Mouse (Mus musculus): Measurements from ENCODE around the gene Zfp335. TPM values are rescaled to one million over a fixed set of nuclear protein-coding genes. Genes with fewer than 3 reads are reported as not detected.

The Zfp335 gene
- 7.5 and 7.6 TPM in 2 replicates for polyA plus RNA-seq (2015; fragmentation: Nextera tagmentation; extraction: Ambion mirVana)

GRCm38 (mm10) chr2:164911086-164912048 lies at the start of gene Zfp335:
Gene Zfp335 (minus strand): TSS chr2:164911757.
- H3K27me3 ChIP-seq (ENCODE audit: insufficient read depth, low read length): no peaks in the 10 kb centered on the region
- DNase-seq (ENCODE audit: low spot score): peak; percentile 97
- peak within 1 kb of the TSS; percentile 82 for H3K4me2 ChIP-seq (ENCODE audit: low read length)
- H3K27ac ChIP-seq: peak within 1 kb of the TSS; percentile 94
- H3K9ac ChIP-seq (ENCODE audit: low read depth, low read length): peak within 1 kb of the TSS; percentile 77
- peaks cover 16% of the 10 kb centered on the region; the same call in 1 of the 2 replicates for H3K4me1 ChIP-seq (replicated peaks; ENCODE audit: insufficient read depth, low read length)
- WGBS: under 1% methylated on average over 76 of the region's 91 CpGs
- 0 out of 2 replicates have a peak, but pooled peaks cover under 1% of the 10 kb centered on the region for H3K9me3 ChIP-seq (replicated peaks; ENCODE audit: low read length)
- peak; percentile 86 for ATAC-seq (replicated peaks; ENCODE audit: low FRiP score, low read depth)
- peaks cover 26% of the 10 kb centered on the region for H3K36me3 ChIP-seq (ENCODE audit: insufficient read depth, low read length)
- peak within 1 kb of the TSS; percentile 77 for H3K4me3 ChIP-seq (replicated peaks; ENCODE audit: low read depth, low read length)
- TF ChIP-seq CTCF (IDR thresholded peaks at IDR 0.05; ENCODE audit: low read depth): peak; percentile 59

GRCm38 (mm10) chr2:164960716-164961441 lies 49.3 kb upstream of the Zfp335 start, which contains the start of gene Slc12a5:
Gene Slc12a5 (plus strand): TSS chr2:164960802.
- ATAC-seq (replicated peaks; ENCODE audit: low FRiP score, low read depth) (peak; percentile 68), DNase-seq (ENCODE audit: low spot score) (peak; percentile 60)
- H3K27me3 ChIP-seq (ENCODE audit: insufficient read depth, low read length): no peaks in the 10 kb centered on the region; the same call in 1 of the 2 replicates
- H3K4me1 ChIP-seq (replicated peaks; ENCODE audit: insufficient read depth, low read length): peaks cover 8% of the 10 kb centered on the region
- H3K9me3 ChIP-seq (replicated peaks; ENCODE audit: low read length): no peaks in the 10 kb centered on the region
- H3K36me3 ChIP-seq (ENCODE audit: insufficient read depth, low read length): no peaks in the 10 kb centered on the region
- H3K27ac ChIP-seq: no peak within 1 kb of the TSS
- H3K4me3 ChIP-seq (replicated peaks; ENCODE audit: low read depth, low read length): peak within 1 kb of the TSS; percentile 53
- H3K9ac ChIP-seq (ENCODE audit: low read depth, low read length): peak within 1 kb of the TSS; percentile 40; the same call in 1 of the 2 replicates
- H3K4me2 ChIP-seq (ENCODE audit: low read length): peak within 1 kb of the TSS; percentile 75
- WGBS: under 1% methylated on average over 39 of the region's 54 CpGs
- no peak for TF ChIP-seq CTCF (IDR thresholded peaks at IDR 0.05; ENCODE audit: low read depth)

GRCm38 (mm10) chr2:164957548-164958315 lies 46.2 kb upstream of the Zfp335 start:
- ATAC-seq (replicated peaks; ENCODE audit: low FRiP score, low read depth): no peak
- no peak overlapping the region for H3K27ac ChIP-seq

GRCm38 (mm10) chr2:164956195-164956594 lies 44.6 kb upstream of the Zfp335 start:
- DNase-seq (ENCODE audit: low spot score) (no peak), ATAC-seq (replicated peaks; ENCODE audit: low FRiP score, low read depth) (no peak)
- Histone ChIP-seq H3K4me3 (replicated peaks; ENCODE audit: low read depth, low read length) (no peak overlapping the region), H3K4me1 (replicated peaks; ENCODE audit: insufficient read depth, low read length) (peaks cover 5% of the 10 kb centered on the region), H3K27ac (no peak overlapping the region), H3K9me3 (replicated peaks; ENCODE audit: low read length) (no peaks in the 10 kb centered on the region), H3K27me3 (ENCODE audit: insufficient read depth, low read length) (peaks cover 4% of the 10 kb centered on the region; the same call in 1 of the 2 replicates), H3K36me3 (ENCODE audit: insufficient read depth, low read length) (no peaks in the 10 kb centered on the region), H3K4me2 (ENCODE audit: low read length) (no peak overlapping the region), H3K9ac (ENCODE audit: low read depth, low read length) (no peak overlapping the region)
- 70% methylated on average over 5 of the region's 5 CpGs for WGBS
- TF ChIP-seq CTCF (IDR thresholded peaks at IDR 0.05; ENCODE audit: low read depth): no peak

More at GRCm38 (mm10) chr2:164957548-164958315, 46.2 kb upstream of the Zfp335 start:
- Histone ChIP-seq H3K4me3 (replicated peaks; ENCODE audit: low read depth, low read length) (no peak overlapping the region), H3K9me3 (replicated peaks; ENCODE audit: low read length) (no peaks in the 10 kb centered on the region), H3K4me2 (ENCODE audit: low read length) (no peak overlapping the region), H3K9ac (ENCODE audit: low read depth, low read length) (no peak overlapping the region), H3K4me1 (replicated peaks; ENCODE audit: insufficient read depth, low read length) (peaks cover 8% of the 10 kb centered on the region), H3K36me3 (ENCODE audit: insufficient read depth, low read length) (no peaks in the 10 kb centered on the region), H3K27me3 (ENCODE audit: insufficient read depth, low read length) (no peaks in the 10 kb centered on the region; the same call in 1 of the 2 replicates)
- no peak for DNase-seq (ENCODE audit: low spot score)
- 72% methylated on average over 9 of the region's 9 CpGs for WGBS
- peak; percentile 10; the same call in 1 of the 2 replicates for TF ChIP-seq CTCF (IDR thresholded peaks at IDR 0.05; ENCODE audit: low read depth)

- ATAC-seq (replicated peaks; ENCODE audit: low FRiP score, low read depth) (no peak), DNase-seq (ENCODE audit: low spot score) (no peak)
- Histone ChIP-seq H3K9me3 (replicated peaks; ENCODE audit: low read length) (no peaks in the 10 kb centered on the region), H3K4me1 (replicated peaks; ENCODE audit: insufficient read depth, low read length) (peaks cover under 1% of the 10 kb centered on the region; the same call in 1 of the 2 replicates), H3K4me2 (ENCODE audit: low read length) (no peak overlapping the region), H3K27me3 (ENCODE audit: insufficient read depth, low read length) (peaks cover 8% of the 10 kb centered on the region), H3K36me3 (ENCODE audit: insufficient read depth, low read length) (no peaks in the 10 kb centered on the region), H3K9ac (ENCODE audit: low read depth, low read length) (no peak overlapping the region), H3K4me3 (replicated peaks; ENCODE audit: low read depth, low read length) (no peak overlapping the region), H3K27ac (no peak overlapping the region)
- WGBS: 74% methylated on average over 4 of the region's 4 CpGs
- no peak for TF ChIP-seq CTCF (IDR thresholded peaks at IDR 0.05; ENCODE audit: low read depth)
Measured at GRCm38 (mm10) chr2:164955725-164956124, 44.2 kb upstream of the Zfp335 start.
